Mouse (Mus musculus) kidney, postnatal 4 days (tissue): ENCODE results near the gene Vmn2r45.
"Not testable (repeated sequence)": the region's sequence is repeated elsewhere in the genome, so short reads cannot be mapped to it uniquely, and the experiment has no call there.

Source experiments
- DNase-seq, 2 experiments: peaks; one replicate each; pipeline ENCODE4 v3.0.0; 2021; ENCODE audit warnings: mixed read lengths in 2 of 2

Gene Vmn2r45

GRCm38 (mm10) chr7:8488975-8489374 is at the start of gene Vmn2r45:
TSS of gene Vmn2r45 (minus strand) at chr7:8489075.
- DNase-seq, result not testable (repeated sequence)
